Mouse (Mus musculus) embryo, embryonic 11.5 days (tissue): ENCODE measurements around the gene Hdac4.

Source experiments
- DNase-seq: peaks from one replicate; pipeline ENCODE4 v3.0.0-alpha.2; 2012; ENCODE audit warnings: low read depth, low spot score

The Hdac4 gene

GRCm38 (mm10) chr1:92028158-92028557, 167.3 kb downstream of the Hdac4 start:
- DNase-seq, result no peak

- no peak for DNase-seq
Observed at GRCm38 (mm10) chr1:92026351-92026750, 169.1 kb downstream of the Hdac4 start.

- DNase-seq, result no peak
Observed at GRCm38 (mm10) chr1:92023906-92024305, 171.6 kb downstream of the Hdac4 start.

- DNase-seq, result no peak
Observed at GRCm38 (mm10) chr1:92022009-92022408, 173.5 kb downstream of the Hdac4 start.

GRCm38 (mm10) chr1:92015938-92016672, 179.4 kb downstream of the Hdac4 start:
- no peak for DNase-seq

GRCm38 (mm10) chr1:92015252-92015651, 180.2 kb downstream of the Hdac4 start:
- DNase-seq, result no peak

GRCm38 (mm10) chr1:92014496-92014895, 181.0 kb downstream of the Hdac4 start:
- no peak for DNase-seq

- no peak for DNase-seq
Observed at GRCm38 (mm10) chr1:92006666-92007065, 188.8 kb downstream of the Hdac4 start.

GRCm38 (mm10) chr1:92005617-92005940, 189.9 kb downstream of the Hdac4 start:
- no peak for DNase-seq

- no peak for DNase-seq
Observed at GRCm38 (mm10) chr1:92004906-92005616, 190.4 kb downstream of the Hdac4 start.

GRCm38 (mm10) chr1:92004122-92004521, 191.4 kb downstream of the Hdac4 start:
- no peak for DNase-seq

GRCm38 (mm10) chr1:92000226-92000625, 195.3 kb downstream of the Hdac4 start:
- no peak for DNase-seq

GRCm38 (mm10) chr1:91993658-91994165, 201.8 kb downstream of the Hdac4 start:
- DNase-seq, result no peak

- DNase-seq, result no peak
Observed at GRCm38 (mm10) chr1:91992652-91993051, 202.8 kb downstream of the Hdac4 start.

- DNase-seq, result no peak
Observed at GRCm38 (mm10) chr1:91991597-91991996, 203.9 kb downstream of the Hdac4 start.

GRCm38 (mm10) chr1:91990852-91991251, 204.6 kb downstream of the Hdac4 start:
- no peak for DNase-seq

- no peak for DNase-seq
Observed at GRCm38 (mm10) chr1:91988866-91989265, 206.6 kb downstream of the Hdac4 start.

- DNase-seq, result no peak
Observed at GRCm38 (mm10) chr1:91987431-91987830, 208.1 kb downstream of the Hdac4 start.

- DNase-seq, result no peak
Observed at GRCm38 (mm10) chr1:91985783-91986182, 209.7 kb downstream of the Hdac4 start.

- DNase-seq, result no peak
Observed at GRCm38 (mm10) chr1:91984507-91984906, 211.0 kb downstream of the Hdac4 start.

GRCm38 (mm10) chr1:91981381-91981780, 214.1 kb downstream of the Hdac4 start:
- DNase-seq, result no peak

- DNase-seq, result no peak
Observed at GRCm38 (mm10) chr1:91978443-91978842, 217.1 kb downstream of the Hdac4 start.
